Mouse (Mus musculus) thymus, postnatal 36 days (tissue): ENCODE measurements around the gene Tmeff1.

Source experiments
- DNase-seq, 2 experiments: peaks; one replicate each; pipeline ENCODE4 v3.0.0; 2022; ENCODE audit warnings: mixed read lengths in 2 of 2

Gene Tmeff1

GRCm38 (mm10) chr4:48624961-48625360, 40.0 kb downstream of the Tmeff1 start:
- DNase-seq = no peak

- DNase-seq = no peak
These were observed 40.9 kb downstream of the Tmeff1 start for GRCm38 (mm10) chr4:48625836-48626235.

GRCm38 (mm10) chr4:48629445-48629844, 44.5 kb downstream of the Tmeff1 start:
- no peak for DNase-seq

GRCm38 (mm10) chr4:48633529-48633928, 48.6 kb downstream of the Tmeff1 start:
- DNase-seq = no peak

- no peak for DNase-seq
These were observed 49.1 kb downstream of the Tmeff1 start for GRCm38 (mm10) chr4:48634058-48634457.

GRCm38 (mm10) chr4:48636831-48637230, 51.9 kb downstream of the Tmeff1 start:
- DNase-seq = no peak

- no peak for DNase-seq
These were observed 53.2 kb downstream of the Tmeff1 start for GRCm38 (mm10) chr4:48638132-48638531.

GRCm38 (mm10) chr4:48639503-48639902, 54.5 kb downstream of the Tmeff1 start:
- DNase-seq = no peak

GRCm38 (mm10) chr4:48643801-48644200, 58.8 kb downstream of the Tmeff1 start:
- no peak for DNase-seq

- DNase-seq = no peak
These were observed 61.2 kb downstream of the Tmeff1 start for GRCm38 (mm10) chr4:48646143-48646542.

- DNase-seq = no peak
These were observed 65.8 kb downstream of the Tmeff1 start for GRCm38 (mm10) chr4:48650617-48651360.

GRCm38 (mm10) chr4:48654118-48654517, 69.1 kb downstream of the Tmeff1 start:
- DNase-seq = no peak

- DNase-seq = no peak
These were observed 71.6 kb downstream of the Tmeff1 start for GRCm38 (mm10) chr4:48656530-48656929.

- no peak for DNase-seq
These were observed 75.2 kb downstream of the Tmeff1 start for GRCm38 (mm10) chr4:48660144-48660543.

- no peak for DNase-seq
These were observed 75.9 kb downstream of the Tmeff1 start for GRCm38 (mm10) chr4:48660619-48661575.

GRCm38 (mm10) chr4:48663271-48663670, 78.3 kb downstream of the Tmeff1 start, which contains the start of gene Cavin4:
Gene Cavin4, plus strand, starts transcription at chr4:48663514.
- DNase-seq = no peak

- DNase-seq = no peak
These were observed 79.0 kb downstream of the Tmeff1 start for GRCm38 (mm10) chr4:48664021-48664420.

- no peak for DNase-seq
These were observed 82.3 kb downstream of the Tmeff1 start for GRCm38 (mm10) chr4:48667279-48667678.

- DNase-seq = no peak
These were observed 87.9 kb downstream of the Tmeff1 start for GRCm38 (mm10) chr4:48672915-48673314.

- no peak for DNase-seq
These were observed 89.4 kb downstream of the Tmeff1 start for GRCm38 (mm10) chr4:48674412-48674811.

- DNase-seq = no peak
These were observed 91.7 kb downstream of the Tmeff1 start for GRCm38 (mm10) chr4:48676570-48677185.

GRCm38 (mm10) chr4:48677276-48677675, 92.3 kb downstream of the Tmeff1 start:
- no peak for DNase-seq

GRCm38 (mm10) chr4:48677812-48678211, 92.8 kb downstream of the Tmeff1 start:
- no peak for DNase-seq
